Mouse (Mus musculus) neutrophil, adult 83 days (primary cell): ENCODE results near the gene Galc. TPM values are rescaled to one million over a fixed set of nuclear protein-coding genes. Genes with fewer than 3 reads are reported as not detected.

Source experiments
- total RNA-seq, 2 experiments: library from RNA; stranded (reverse); gene quantifications; one replicate each; pipeline ENCODE4 v1.2.4; 2023

Gene Galc
- 10 to 100 TPM; 26.2 to 30.1 TPM for total RNA-seq

DNA sequence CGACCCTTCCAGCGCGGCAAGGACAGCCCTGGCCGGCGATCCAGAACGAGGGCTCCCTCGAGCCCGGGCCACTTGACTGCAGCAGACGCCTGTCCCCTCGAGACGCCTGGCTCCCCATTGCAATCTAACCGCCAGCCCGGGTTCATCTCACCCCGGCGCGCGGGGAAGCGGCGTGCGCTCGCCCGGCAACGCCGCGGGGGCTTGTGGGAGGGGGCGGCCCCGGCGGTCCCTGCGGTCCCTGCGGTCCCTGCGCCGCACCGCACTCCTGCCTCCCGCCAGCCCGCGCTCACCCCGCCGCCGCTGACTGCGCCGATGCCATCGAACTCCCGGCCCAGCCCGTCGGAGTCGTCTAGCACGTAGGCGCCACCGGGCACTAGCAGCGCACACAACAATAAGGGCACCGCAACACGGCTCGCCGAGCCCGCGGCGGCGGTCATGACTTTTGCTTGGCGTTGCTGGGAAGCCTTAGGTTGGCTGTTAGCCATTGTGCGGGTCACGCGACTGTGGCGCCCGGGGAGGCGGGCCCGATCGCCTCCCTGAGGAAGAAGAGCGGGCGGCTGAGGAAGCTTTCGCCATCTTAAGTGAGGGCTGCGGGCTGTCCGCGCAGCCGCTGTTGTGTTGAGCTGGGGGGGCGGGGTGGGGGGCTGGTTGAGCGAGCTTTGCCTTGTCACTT, at the start of gene Galc:
Galc (minus strand) TSS at position 615 of the 673 bp plus-strand sequence.

DNA sequence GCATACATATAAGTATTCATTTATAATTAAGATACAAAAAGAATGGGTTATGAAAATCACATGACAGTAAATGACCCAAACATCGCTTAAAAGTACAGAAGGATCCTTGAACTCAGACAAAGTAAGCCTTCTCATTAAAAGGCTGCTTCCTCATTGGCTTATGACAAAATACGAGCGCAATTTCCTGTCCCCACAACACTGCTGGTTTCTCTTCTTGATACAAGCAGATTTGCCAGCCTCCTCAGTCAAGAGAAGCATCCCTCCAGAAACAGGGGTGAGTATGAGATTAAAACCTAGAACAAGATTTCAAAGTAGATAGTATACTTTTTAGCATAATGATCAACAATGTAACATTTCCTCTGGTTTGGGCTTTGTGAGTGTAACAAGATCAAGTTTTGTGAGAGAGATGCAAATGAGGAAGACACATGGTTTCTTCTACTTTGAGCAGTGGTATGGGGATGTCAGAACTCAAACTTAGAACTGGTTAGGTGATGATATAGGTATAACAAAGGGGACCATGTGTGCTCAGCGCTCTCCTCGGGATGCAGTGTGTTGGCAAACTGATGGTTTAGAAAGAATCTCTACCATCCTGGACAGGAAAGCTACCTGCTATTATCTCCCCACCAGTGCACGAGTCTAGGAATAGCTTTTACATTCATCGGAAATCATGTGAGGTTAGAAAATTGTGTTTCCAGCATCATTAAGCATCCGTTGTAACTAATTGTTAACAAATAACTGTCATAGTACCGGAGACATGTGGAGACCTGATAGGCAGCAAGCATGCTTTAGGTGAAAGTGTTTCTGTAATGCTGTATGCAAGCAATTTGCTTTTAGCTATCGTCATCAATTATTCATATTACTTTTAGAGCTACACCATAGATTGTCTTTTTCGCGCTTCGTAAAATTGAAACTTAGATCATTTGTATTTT, 9.4 kb upstream of the Galc start, which contains the start of gene Gpr65:
Gpr65 (plus strand) TSS at position 195 of the 929 bp plus-strand sequence.

Other genes with a start within 250 kb of the Galc start
- 10 to 100 TPM; 23.8 to 28.9 TPM for gene Gpr65, start 9.2 kb upstream of the Galc start, total RNA-seq